Mouse (Mus musculus): Measurements from ENCODE around the gene Slc11a2. TPM values are rescaled to one million over a fixed set of nuclear protein-coding genes. Genes with fewer than 3 reads are reported as not detected.

The Slc11a2 gene
- polyA plus RNA-seq (2015; fragmentation: Nextera tagmentation; extraction: Ambion mirVana): 28.1 and 33.2 TPM in 2 replicates

DNA sequence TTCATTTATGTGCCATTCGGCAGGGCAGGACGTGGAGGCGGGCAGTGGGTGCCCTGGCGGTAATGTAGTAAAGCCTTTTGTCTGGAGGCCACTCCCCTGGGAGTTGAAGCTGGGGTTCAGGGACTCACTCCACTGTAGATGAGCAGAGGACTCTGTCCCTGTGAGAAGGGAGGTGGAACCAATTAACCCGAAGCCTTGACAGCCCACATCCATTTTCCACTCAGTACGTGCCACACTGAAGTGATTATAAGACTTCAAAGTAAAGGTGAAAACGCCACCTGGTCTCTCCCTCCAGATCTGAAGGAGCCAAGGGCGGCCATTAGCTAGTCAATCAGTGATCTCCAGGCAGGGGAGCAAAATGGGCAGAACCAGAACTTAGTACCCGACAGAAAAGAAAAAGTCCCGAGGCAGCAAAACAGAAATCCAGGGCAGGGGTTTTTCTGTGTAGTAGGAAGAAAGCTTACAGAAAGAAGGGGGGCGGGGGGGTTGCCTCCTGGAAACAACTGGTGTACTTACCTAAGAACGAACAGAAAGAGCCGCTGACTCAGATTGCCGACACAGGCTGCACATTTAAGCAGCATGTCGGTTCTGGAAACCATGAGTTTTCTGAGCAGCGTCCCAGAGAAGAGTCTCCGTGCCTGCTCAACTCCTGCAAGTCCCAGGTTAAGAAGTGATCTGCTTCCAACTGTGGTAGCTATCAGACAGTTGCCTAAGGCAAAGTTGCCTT, at the start of gene Slc11a2:
TSS of gene Slc11a2 (minus strand) at position 677 of the 727 bp plus-strand sequence.
- Histone ChIP-seq H3K4me1 (replicated peaks; ENCODE audit: insufficient read depth, low read length) (peaks cover 14% of the 10 kb centered on the region; the same call in 1 of the 2 replicates), H3K4me2 (ENCODE audit: low read length) (peak within 1 kb of the TSS; percentile 96), H3K36me3 (ENCODE audit: insufficient read depth, low read length) (no peaks in the 10 kb centered on the region), H3K9ac (ENCODE audit: low read depth, low read length) (peak within 1 kb of the TSS; percentile 35; the same call in 1 of the 2 replicates), H3K27me3 (ENCODE audit: insufficient read depth, low read length) (no peaks in the 10 kb centered on the region), H3K4me3 (replicated peaks; ENCODE audit: low read depth, low read length) (peak within 1 kb of the TSS; percentile 86), H3K9me3 (replicated peaks; ENCODE audit: low read length) (no peaks in the 10 kb centered on the region), H3K27ac (peak within 1 kb of the TSS; percentile 63)
- DNase-seq (ENCODE audit: low spot score) (peak; percentile 34), ATAC-seq (replicated peaks; ENCODE audit: low FRiP score, low read depth) (0 out of 2 replicates have a peak, but pooled peaks have one; percentile 41)
- WGBS: 19% methylated on average over 17 of the region's 17 CpGs
- TF ChIP-seq CTCF (IDR thresholded peaks at IDR 0.05; ENCODE audit: low read depth): no peak

DNA sequence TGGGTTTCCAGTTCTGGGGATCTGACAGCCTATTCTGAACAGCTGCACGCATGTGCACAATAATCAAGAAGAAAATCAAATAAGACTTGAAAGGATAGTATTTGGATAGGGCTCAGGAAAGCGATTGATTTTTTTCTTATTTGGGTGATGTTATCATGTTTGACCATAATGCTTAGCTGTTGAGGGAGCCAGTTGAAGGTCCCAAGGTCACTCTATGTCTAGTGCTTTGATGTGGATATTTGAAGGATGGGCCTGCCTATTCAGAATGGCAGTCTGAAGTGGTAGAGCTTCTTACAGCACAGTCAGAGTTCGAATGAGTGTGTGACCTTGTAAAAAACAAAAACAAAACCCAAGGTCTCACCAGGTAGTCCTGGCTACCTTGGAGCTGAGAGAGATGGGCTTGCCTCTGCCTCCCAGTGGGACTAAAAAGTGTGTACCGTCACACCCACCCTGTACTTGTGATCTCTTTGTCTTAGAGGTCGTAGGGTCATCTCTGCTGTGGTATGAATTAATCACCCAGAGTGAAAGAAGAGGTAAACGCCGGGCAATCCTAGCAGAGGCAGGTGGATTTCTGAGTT, 49.1 kb upstream of the Slc11a2 start:
- H3K4me3 ChIP-seq (replicated peaks; ENCODE audit: low read depth, low read length): no peak overlapping the region
- TF ChIP-seq CTCF (IDR thresholded peaks at IDR 0.05; ENCODE audit: low read depth): no peak
- H3K36me3 ChIP-seq (ENCODE audit: insufficient read depth, low read length): peaks cover 39% of the 10 kb centered on the region
- H3K27me3 ChIP-seq (ENCODE audit: insufficient read depth, low read length): no peaks in the 10 kb centered on the region
- peaks cover 8% of the 10 kb centered on the region; the same call in 1 of the 2 replicates for H3K4me1 ChIP-seq (replicated peaks; ENCODE audit: insufficient read depth, low read length)
- ATAC-seq (replicated peaks; ENCODE audit: low FRiP score, low read depth) (no peak), DNase-seq (ENCODE audit: low spot score) (no peak)
- H3K9me3 ChIP-seq (replicated peaks; ENCODE audit: low read length): no peaks in the 10 kb centered on the region
- H3K27ac ChIP-seq: no peak overlapping the region
- no peak overlapping the region for H3K4me2 ChIP-seq (ENCODE audit: low read length)
- H3K9ac ChIP-seq (ENCODE audit: low read depth, low read length): no peak overlapping the region
- 79% methylated on average over 7 of the region's 7 CpGs for WGBS

DNA sequence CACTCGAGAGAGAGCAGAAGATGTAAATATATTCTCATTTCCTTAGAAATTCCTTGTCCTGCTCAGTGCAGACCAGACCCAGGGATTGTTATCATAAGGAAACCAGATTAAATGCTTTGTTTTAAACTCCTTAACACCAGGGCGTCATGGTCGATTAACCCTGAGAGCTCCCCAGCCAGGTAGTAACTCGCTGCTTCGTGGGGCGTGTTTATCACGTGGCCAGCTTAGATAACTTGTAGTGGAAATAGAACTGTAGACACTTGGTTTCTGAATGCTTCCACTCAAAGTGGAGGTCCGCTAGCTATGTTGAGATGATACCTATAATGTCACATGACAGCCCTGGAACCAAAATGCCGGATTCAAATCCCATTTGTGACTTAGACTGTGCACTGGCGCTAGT, 45.2 kb upstream of the Slc11a2 start:
- DNase-seq (ENCODE audit: low spot score): no peak
- TF ChIP-seq CTCF (IDR thresholded peaks at IDR 0.05; ENCODE audit: low read depth): no peak
- H3K9ac ChIP-seq (ENCODE audit: low read depth, low read length): no peak overlapping the region; the same call in 1 of the 2 replicates

DNA sequence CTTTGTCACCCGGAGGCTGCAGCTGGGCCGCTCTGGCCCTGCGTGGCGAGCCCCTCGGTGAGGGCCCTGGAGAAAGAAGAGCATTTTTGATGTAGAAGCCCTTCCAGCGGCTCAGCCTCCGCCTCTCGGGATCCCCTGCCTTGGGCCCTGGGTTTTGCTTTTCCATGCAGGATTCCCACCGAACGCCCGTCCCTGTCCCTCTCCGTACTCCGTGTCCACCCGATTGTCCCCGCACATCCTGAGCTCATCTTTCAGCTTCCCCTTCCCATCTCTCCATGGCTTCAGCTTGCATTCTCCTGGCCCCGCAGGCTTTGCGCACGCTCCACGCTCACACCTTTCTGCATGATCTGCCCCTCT, 44.3 kb upstream of the Slc11a2 start:
- no peak for TF ChIP-seq CTCF (IDR thresholded peaks at IDR 0.05; ENCODE audit: low read depth)
- H3K4me3 ChIP-seq (replicated peaks; ENCODE audit: low read depth, low read length): peak overlapping the region; percentile 85
- peak overlapping the region; percentile 74 for H3K9ac ChIP-seq (ENCODE audit: low read depth, low read length)
- H3K36me3 ChIP-seq (ENCODE audit: insufficient read depth, low read length): peaks cover 9% of the 10 kb centered on the region; the same call in 1 of the 2 replicates
- peaks cover 12% of the 10 kb centered on the region; the same call in 1 of the 2 replicates for H3K4me1 ChIP-seq (replicated peaks; ENCODE audit: insufficient read depth, low read length)
- H3K4me2 ChIP-seq (ENCODE audit: low read length): peak overlapping the region; percentile 65
- H3K27me3 ChIP-seq (ENCODE audit: insufficient read depth, low read length): no peaks in the 10 kb centered on the region
- H3K9me3 ChIP-seq (replicated peaks; ENCODE audit: low read length): no peaks in the 10 kb centered on the region
- ATAC-seq (replicated peaks; ENCODE audit: low FRiP score, low read depth): no peak; the same call in 1 of the 2 replicates
- peak overlapping the region; percentile 89 for H3K27ac ChIP-seq
- no peak for DNase-seq (ENCODE audit: low spot score)
- under 1% methylated on average over 19 of the region's 19 CpGs for WGBS

More for the DNA sequence above, 45.2 kb upstream of the Slc11a2 start:
- H3K4me3 ChIP-seq (replicated peaks; ENCODE audit: low read depth, low read length): peak overlapping the region; percentile 85
- H3K36me3 ChIP-seq (ENCODE audit: insufficient read depth, low read length): peaks cover 10% of the 10 kb centered on the region
- H3K27ac ChIP-seq: no peak overlapping the region
- H3K4me2 ChIP-seq (ENCODE audit: low read length): peak overlapping the region; percentile 65
- no peak for ATAC-seq (replicated peaks; ENCODE audit: low FRiP score, low read depth)
- 37% methylated on average over 10 of the region's 10 CpGs for whole genome bisulfite sequencing
- peaks cover 12% of the 10 kb centered on the region; the same call in 1 of the 2 replicates for H3K4me1 ChIP-seq (replicated peaks; ENCODE audit: insufficient read depth, low read length)
- no peaks in the 10 kb centered on the region for H3K9me3 ChIP-seq (replicated peaks; ENCODE audit: low read length)
- no peaks in the 10 kb centered on the region for H3K27me3 ChIP-seq (ENCODE audit: insufficient read depth, low read length)

DNA sequence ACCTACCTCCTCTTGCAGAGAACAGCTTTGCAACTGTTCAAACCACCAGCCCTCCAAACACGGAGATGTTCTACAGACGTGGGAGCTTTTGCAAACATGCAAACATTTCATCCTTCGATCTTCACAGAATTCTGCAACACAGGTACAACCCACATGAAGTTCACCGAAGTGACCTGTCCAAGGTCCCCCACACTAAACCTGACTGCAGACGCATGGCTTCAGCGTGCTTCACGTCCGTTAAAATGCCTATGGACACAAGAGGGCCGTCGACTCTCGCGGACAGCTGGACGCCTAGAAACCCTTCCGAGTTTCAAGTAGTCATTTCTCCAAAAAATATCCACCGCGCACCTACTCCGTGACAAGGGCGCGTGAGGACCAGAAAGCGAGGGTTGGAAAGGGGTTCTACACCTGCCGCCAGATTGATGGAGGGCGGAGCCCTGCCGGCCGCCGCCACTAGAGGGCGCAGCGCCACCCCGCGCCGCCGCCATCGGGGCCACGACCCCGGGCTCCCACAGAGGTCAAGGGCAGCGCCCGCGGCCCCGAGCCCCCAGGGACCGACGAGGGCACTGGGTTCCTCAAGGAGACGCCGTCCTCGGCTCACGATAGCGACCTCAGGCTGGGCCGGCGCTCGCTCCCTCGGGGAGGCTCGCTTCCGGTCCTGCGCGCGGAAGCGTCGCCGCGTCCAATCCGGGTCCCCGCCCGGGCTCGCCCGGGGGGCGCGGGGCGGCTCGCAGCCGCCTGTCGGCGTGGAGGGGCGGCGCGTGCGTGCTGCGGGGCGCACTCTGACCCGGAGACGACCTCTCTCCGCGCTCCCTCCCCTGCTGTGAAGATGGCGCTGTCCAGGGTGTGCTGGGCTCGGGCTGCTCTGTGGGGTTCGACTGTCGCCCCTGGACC, 43.7 kb upstream of the Slc11a2 start, which contains the start of gene Letmd1:
TSS of gene Letmd1 (plus strand) at position 729 of the 894 bp plus-strand sequence.
- peak; percentile 75 for TF ChIP-seq CTCF (IDR thresholded peaks at IDR 0.05; ENCODE audit: low read depth)
- WGBS: 2% methylated on average over 76 of the region's 84 CpGs
- H3K36me3 ChIP-seq (ENCODE audit: insufficient read depth, low read length): peaks cover 7% of the 10 kb centered on the region; the same call in 1 of the 2 replicates

More for the DNA sequence above, 43.7 kb upstream of the Slc11a2 start, which contains the start of gene Letmd1:
- DNase-seq (ENCODE audit: low spot score) (peak; percentile 90), ATAC-seq (replicated peaks; ENCODE audit: low FRiP score, low read depth) (peak; percentile 90)
- Histone ChIP-seq H3K9me3 (replicated peaks; ENCODE audit: low read length) (no peaks in the 10 kb centered on the region), H3K4me2 (ENCODE audit: low read length) (peak within 1 kb of the TSS; percentile 65), H3K4me1 (replicated peaks; ENCODE audit: insufficient read depth, low read length) (peaks cover 12% of the 10 kb centered on the region; the same call in 1 of the 2 replicates), H3K27ac (peak within 1 kb of the TSS; percentile 89), H3K9ac (ENCODE audit: low read depth, low read length) (peak within 1 kb of the TSS; percentile 74), H3K4me3 (replicated peaks; ENCODE audit: low read depth, low read length) (peak within 1 kb of the TSS; percentile 85), H3K27me3 (ENCODE audit: insufficient read depth, low read length) (no peaks in the 10 kb centered on the region)

Measured in kidney, postnatal 0 days (tissue).